Mouse (Mus musculus) spleen, embryonic (tissue): ENCODE measurements around the gene Cks1b.

ENCODE experiments used
- CTCF ChIA-PET: fragments of 350-600 bp; sonication (Branson Sonifier 250); formaldehyde crosslinking; loops from one replicate; lab custom pipeline; 2022; lab: Charles Lee

The Cks1b gene

DNA sequence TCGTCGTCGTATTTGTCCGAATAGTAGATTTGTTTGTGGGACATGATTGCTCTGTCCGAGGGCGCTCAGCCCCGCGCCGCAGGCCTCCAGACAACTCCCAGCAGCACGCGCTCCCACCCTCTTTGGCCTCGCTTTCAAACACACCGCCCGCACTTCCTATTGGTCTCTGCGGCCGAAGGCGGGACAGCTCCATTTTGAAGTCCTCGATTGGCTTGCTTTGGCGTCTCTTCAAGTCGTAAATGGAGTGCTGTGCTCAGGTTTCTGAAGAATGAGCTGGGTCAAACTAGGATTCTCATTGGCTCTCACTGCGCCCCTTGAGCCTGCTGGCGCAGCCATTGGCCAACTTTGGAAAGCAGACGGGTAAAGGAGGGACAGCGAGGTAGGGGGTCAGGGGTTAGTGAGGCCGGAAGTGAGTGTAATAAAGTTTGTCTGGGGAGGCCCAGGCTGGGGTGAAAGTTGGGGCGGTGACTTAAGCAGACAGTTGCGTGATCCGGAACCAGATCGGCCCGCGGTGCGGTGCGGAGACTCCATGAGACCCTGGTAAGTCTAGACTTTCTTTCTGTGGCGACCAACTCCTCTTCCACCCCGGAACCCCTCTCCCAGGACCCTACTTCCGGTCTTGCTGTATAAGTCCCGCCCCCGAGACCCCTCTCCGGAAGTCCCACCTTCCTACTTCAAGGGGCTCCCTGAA, at the start of gene Cks1b, which contains the start of gene Shc1:
Gene Cks1b, minus strand, starts transcription at position 214 of the 691 bp plus-strand sequence.
Gene Shc1, plus strand, starts transcription at position 274 of the 691 bp plus-strand sequence.
- CTCF ChIA-PET = no interaction called here

DNA sequence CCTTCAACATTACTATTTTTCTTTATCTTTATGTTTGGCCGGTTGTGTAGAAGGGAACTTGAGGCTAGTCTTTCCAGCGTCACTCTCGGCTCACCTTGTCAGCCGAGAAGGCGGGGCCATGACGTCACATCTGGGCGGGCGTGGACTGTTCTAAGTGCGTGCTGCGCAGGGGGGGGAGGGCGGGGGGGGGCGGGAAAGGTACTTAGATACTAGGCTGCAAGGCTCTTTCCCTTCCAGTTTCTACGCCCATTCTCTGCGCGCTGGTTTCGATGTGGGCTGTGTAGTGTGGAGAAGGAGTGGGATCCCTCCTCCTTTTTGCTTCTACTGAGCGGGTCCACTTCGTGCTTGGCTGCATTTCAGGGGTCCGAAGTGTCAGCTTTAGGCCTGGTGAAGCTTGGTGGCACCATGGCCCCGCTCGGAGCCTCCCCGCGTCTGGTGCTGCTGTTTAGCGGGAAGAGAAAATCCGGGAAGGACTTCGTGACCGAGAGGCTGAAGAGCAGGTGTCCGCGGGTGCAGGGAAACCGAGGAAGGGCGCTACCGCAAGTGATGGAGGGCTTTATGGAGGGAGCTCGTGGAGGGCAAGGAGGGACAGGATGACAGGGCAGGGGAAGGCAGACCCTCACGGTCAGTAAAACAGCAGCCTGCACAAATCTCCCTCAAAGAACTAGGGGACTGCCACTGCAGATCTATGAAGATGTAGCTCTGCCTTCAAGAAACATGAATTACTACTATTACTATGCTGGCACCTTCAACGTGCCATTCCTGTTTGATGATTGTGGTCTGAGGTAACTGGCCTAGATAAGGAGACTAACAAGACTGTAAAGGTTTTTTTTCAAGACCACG, 41.0 kb upstream of the Cks1b start:
- CTCF ChIA-PET = interaction anchor here (0.5 to 0.8 kb wide), 4 partner anchors 49 to 81 kb away, joined by 3 to 8 read pairs (median 4); no protein-coding TSS in a partner anchor

DNA sequence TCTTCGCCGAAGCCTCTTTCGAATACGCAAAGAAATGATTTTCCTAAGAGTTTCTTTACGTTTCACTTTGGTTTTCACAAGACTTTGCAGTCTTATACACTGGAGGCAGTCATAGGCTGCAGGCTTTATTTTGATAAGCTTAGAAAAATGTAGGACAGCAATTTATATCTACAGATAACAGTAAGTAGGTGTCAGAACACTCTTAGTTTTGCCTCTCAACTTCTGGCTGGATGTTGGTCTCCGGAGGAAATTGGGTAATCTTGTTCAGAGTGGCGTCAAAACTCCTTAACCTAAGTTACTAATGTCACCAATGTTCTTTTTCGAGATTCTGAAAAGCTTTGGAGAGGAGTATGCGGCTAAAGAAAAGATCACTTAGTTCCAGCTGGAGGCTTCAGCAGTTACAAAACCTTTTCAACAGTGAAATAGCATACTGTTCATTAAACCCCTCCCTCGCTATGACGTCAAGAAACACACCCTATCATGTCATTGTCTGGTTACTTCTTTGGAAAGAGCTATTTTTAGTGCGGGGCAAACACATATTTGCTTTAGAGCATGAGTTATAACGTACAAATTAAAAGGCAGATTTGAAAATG, 40.3 kb upstream of the Cks1b start:
- CTCF ChIA-PET = interaction anchor here (0.6 to 0.8 kb wide), 3 partner anchors 49 to 80 kb away, joined by 3 to 8 read pairs (median 4); no protein-coding TSS in a partner anchor

DNA sequence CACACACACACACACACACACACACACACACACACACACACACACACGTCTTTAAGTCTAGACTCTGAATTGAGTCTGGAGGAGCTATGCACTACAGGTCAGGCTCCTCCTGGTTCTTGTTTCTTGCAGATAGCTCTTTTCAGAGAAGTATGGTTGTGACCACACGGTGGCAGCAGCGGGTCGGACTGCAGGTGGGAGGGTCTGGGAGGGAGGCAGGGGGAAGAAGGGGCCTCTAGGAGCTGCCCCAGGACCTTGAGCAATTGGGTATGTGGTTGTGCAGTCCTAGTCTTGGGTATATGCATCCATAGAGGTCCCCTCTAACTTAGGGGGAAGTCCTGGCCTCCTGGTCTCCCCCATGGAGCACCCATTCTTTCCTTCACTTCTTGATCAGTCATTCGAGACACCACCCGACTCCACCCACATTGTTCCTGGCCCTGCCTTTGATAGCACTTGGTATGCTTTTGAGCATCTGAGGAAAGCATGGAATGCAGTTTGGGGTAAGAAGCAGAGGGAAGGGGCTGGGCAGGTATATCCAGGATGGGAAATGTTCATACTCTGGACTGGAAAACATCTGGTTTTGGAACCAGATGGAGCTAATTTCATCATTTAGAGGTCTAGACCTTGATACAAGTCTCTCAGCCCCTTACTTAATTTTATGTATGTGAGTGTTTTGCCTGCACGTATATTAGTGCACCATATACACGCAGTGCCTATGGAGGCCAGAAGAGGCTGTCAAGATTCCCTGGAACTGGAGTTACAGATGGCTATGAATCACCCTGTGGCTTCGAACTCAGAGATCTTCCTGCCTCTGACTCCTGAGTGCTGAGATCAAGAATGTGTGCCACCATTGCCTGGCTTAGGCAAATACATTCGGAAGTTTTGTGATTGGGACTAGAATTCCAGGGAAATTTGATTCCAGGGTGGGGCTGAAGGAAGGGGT, 38.8 kb upstream of the Cks1b start:
- CTCF ChIA-PET = interaction anchor here (0.7 to 1.5 kb wide), 2 partner anchors 24 to 117 kb away, joined by 3 to 5 read pairs; no protein-coding TSS in a partner anchor

DNA sequence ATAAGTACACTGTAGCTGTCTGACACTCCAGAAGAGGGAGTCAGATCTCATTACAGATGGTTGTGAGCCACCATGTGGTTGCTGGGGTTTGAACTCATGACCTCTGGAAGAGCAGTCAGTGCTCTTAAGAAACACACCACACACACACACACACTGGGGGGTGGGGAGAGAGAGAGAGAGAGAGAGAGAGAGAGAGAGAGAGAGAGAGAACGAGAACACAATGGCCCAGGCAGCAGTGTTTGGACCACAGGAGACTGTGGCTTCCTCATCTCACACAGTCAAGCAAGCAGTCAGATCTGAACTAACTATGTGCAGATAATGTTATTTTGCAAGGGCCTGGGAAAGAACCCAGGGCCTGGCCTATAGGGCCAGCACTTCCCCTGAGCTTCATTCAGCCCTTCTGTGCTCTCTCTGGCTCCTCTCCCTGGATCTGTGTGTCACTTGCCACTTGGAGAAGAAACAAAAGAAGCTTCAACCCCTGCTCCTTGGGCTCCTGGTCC, 37.7 kb upstream of the Cks1b start:
- CTCF ChIA-PET = interaction anchor here (0.6 to 1.5 kb wide), 4 partner anchors 11 to 479 kb away, joined by 4 to 10 read pairs (median 5); no protein-coding TSS in a partner anchor

DNA sequence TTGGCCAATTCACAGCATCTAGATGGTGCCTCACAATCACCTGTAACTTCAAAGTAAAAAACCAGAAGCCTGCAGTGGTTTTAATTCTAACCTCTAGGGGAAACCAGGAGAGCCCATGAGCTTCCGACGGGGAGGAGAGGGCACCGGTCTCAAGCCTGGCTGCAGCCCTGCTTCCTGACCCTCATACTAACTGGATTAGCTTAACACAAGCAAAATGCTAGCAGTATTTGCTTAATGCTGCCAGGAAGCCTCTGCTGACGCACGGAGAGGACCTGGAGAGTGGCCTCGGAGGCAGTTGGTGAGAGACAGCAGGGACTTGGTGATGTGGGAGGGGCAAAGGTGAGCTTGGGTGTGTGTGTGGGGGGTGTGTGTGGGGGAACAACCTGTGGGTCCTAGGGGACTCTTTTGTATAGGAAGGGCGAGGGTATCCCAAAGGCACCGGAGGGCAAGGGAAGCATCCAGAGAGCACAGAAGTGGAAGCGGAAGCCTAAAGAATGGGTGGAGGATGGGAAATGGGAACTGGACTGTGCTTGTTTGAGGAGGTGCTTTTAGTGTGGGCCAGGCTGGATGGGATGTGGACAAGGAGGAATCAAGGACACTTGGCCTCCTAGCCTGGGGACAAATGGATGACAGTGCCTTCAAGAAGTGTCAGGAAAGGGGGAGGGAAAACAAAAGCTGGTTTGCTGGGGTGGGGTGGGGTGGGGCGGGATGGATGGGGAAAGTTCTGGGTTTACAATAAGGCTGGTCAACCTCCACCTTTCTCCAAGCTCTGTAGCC, 36.4 kb upstream of the Cks1b start, which contains the start of gene Pmvk:
Gene Pmvk, plus strand, starts transcription at position 141 of the 777 bp plus-strand sequence.
- CTCF ChIA-PET = interaction anchor here (0.6 kb wide), 1 partner anchor 1148 kb away, joined by 6 read pairs; no protein-coding TSS in a partner anchor

DNA sequence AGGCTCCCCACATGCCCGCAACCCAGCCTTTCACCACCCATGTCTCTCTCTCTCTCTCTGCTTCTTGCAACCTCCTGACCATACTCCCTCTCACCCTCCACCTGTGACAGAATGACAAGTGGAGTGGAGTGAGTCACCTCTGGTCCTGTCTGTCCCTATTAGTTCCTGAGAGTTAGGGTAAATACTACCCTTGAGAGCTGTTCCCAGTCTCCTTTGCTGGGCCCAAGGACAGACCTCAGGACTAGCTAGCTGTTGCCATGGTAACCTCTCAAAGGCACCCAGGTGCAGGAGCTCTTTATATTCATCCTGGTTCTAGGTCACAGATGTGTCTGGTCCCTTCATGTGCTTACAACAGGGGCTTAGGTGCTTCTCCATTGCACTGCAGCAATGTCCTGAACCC, 33.7 kb upstream of the Cks1b start:
- CTCF ChIA-PET = interaction anchor here (0.6 to 0.8 kb wide), 3 partner anchors 13 to 62 kb away, joined by 3 to 6 read pairs (median 3); no protein-coding TSS in a partner anchor

DNA sequence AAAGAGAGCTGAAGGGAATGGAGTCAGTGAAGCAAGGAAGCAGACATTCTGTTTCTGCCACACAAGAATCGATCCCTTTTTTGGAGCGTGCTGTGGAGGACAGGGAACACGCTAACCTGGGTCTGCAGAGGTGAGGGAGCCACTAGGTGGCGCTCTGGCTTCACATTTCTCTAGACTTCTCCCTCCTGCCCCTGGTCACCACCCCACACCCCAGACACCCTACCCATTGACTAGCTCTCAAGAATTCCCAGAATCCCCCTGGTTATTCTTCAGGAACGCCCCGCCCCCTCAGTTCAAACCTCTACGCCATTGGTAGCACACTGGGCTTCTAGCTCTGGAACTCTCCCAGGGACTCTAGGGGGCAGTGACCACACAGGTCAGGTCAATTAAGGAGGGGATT, 31.4 kb upstream of the Cks1b start:
- CTCF ChIA-PET = interaction anchor here (0.5 to 1.6 kb wide), 5 partner anchors 9 to 64 kb away, joined by 3 to 6 read pairs (median 4); no protein-coding TSS in a partner anchor

DNA sequence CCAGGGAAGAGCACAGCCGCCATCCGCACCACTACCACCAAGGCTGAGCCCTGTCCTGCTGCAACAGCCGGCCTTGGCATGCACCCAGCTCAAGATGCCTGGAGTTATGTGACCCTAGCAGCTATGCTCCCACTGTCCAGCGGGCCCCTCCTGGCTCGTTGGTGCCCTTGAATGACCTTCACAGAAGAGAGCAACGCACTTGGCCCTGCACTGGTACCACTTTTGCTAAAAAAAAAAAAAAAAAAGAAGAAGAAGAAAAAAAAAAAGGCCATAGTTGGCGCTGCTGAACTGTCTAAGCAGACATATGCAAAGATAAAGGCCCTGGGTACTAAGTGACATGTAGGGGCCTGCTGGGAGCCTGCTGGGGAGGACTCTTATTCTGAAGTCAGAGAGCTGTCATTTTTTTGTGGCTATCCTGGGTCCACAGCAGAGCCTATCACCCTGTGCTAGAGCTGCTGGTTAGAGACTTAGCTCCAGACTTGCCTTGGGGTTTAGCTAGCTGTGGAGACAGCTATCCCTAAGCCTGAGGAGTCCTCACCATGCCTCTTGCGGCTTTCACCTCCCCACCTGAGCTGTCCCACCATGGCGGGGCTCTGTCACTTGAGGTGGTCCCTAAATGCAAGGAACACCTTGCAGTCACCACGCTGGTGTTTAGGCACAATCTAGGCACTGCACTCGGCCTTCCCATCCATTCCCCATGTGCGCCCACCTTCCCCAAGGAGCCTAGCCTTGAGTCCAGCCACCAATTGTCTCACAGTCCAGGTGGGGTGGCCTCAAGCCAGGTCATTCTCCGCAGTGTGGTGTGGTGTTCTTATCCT, 30.7 kb upstream of the Cks1b start:
- CTCF ChIA-PET = interaction anchor here (0.7 to 1.6 kb wide), 5 partner anchors 8 to 36 kb away, joined by 3 to 6 read pairs (median 4); no protein-coding TSS in a partner anchor

DNA sequence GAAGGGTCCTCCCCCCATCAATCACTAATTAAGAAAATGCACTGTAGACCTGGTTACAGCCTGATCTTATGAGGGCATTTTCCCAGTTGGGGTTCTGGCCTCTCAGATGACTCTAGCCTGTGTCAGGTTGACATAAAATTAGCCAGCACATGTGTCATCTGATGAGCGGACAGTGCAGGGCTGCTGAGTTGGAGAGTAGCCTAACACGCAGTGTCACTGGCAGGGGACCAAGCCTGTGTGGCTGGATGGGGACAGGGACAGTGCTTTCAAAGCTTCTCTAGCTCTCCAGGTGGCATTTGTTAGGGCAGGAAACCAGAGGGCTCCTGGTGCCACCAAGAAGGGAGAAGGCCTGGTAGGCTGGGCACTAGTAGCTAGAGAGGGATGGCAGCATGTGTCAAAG, 22.5 kb upstream of the Cks1b start:
- CTCF ChIA-PET = interaction anchor here (1.0 kb wide), 1 partner anchor 9 kb away, joined by 3 read pairs; no protein-coding TSS in a partner anchor

DNA sequence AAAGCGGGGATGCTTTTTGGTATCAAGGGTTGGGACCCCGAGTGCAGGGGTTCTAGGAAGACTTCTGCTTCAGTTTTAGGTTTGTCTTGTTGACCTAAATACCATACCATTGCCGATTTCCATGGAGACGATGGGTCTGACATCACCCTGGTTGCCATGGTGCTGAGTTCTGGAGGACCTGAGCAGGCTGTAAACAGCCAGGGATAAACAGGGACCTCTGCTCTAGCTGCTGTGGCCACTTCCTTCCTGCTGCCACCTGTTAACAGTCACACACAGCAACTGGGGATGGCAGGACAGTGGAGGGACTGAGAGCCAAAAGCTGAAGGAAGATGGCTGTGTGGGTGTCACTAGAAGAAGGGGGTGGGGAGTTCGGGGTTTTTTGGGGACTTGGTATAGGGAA, 19.1 kb upstream of the Cks1b start:
- CTCF ChIA-PET = no interaction called here

DNA sequence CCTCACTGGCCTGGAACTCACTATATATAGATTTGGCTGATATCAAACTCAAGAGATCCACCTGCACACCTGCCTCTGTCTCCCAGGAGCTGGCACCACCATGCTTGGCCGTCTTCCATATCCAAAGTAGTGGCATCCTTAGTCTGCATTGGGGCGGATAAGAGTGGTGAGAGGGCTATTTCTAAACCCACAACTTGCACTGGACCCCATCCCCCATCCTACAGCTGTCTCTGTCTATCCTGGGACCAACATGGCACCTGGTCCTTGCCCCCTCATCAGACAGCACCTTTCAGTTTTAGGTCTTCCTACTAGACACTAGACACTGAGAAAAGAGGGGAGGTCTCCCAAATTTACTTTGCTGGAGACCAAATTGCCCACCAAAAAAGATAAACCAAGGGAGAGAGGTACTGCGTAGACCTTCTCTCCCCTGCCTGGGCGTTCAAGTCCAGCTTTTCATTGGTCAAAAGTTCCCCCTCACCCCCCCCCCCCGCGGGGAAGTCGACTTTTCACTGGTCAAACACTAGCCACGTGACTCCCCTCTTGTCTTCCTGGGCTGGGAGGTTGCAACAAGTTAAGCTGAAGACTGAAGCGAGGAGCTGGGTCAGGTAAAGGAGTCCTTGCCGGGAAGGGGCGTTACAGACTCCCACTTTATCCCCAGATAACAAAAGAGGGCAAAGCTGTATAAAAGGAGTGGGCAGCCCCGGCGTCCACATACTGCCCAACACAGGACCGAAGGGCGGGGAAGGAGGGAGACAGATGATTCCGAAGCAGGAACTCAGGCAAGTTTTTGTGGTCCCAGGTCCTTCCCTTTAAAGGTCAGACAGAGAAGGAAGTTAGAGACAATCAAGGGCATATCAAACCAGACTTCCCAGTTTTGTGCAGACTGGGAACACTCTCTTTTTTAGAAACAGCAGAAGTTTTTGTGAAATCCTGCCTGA, 18.3 kb upstream of the Cks1b start, which contains the start of gene Pbxip1:
Gene Pbxip1, plus strand, starts transcription at position 531 of the 938 bp plus-strand sequence.
- CTCF ChIA-PET = interaction anchor here (0.6 to 0.7 kb wide), 2 partner anchors 43 to 404 kb away, joined by 3 to 5 read pairs; no protein-coding TSS in a partner anchor

DNA sequence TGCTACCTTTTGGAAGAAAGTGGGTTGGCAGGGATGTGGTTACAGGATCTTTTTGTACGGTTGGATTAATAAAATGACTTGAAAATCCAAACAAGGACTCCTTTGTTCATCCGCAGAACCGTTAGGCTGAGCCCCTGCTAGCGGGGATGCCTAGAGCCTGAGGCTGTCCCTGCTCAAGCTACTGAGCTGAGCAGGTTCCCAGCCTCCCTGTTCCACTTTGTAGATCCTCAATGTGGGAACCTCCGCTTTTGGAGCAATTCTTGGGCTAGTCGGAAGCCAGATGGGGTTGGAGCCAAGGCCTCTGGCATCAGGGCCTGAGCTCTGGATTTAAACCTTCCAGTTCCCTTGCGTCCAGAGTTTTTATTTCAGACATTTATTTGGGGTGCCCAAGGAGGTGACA, 16.9 kb upstream of the Cks1b start:
- CTCF ChIA-PET = no interaction called here

DNA sequence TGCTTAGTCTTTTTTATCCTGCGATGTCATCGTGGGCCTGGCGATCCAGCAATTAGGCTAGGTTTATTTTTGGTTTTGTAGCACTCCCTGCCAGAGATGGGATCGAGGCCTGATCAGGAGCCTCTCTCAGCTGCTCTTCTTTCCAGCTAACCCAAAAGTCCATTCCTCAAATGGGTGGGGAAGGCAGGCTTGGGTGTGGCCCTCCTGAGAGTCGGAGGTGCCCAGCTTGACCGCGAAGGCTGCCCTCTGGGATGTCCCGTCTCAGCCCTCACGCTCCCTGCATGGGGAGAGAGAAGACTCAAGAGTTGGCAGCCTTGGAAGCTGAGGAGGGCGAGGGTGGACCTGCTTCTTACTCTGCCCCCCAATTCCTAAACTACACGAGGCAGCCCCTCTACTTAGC, 16.3 kb upstream of the Cks1b start:
- CTCF ChIA-PET = no interaction called here

DNA sequence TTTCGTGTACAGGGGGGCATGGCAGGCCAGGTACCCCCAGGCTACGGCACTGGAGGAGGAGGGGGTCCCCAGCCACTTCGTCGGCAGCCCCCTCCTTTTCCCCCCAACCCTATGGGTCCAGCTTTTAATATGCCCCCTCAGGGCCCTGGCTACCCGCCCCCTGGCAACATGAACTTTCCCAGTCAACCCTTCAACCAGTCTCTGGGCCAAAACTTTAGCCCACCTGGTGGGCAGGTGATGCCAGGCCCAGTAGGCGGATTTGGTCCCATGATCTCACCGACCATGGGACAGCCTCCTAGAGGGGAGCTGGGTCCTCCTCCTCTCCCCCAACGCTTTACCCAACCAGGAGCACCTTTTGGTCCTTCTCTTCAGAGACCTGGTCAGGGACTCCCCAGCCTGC, 14.4 kb upstream of the Cks1b start:
- CTCF ChIA-PET = interaction anchor here (0.6 kb wide), 1 partner anchor 402 kb away, joined by 4 read pairs; no protein-coding TSS in a partner anchor

DNA sequence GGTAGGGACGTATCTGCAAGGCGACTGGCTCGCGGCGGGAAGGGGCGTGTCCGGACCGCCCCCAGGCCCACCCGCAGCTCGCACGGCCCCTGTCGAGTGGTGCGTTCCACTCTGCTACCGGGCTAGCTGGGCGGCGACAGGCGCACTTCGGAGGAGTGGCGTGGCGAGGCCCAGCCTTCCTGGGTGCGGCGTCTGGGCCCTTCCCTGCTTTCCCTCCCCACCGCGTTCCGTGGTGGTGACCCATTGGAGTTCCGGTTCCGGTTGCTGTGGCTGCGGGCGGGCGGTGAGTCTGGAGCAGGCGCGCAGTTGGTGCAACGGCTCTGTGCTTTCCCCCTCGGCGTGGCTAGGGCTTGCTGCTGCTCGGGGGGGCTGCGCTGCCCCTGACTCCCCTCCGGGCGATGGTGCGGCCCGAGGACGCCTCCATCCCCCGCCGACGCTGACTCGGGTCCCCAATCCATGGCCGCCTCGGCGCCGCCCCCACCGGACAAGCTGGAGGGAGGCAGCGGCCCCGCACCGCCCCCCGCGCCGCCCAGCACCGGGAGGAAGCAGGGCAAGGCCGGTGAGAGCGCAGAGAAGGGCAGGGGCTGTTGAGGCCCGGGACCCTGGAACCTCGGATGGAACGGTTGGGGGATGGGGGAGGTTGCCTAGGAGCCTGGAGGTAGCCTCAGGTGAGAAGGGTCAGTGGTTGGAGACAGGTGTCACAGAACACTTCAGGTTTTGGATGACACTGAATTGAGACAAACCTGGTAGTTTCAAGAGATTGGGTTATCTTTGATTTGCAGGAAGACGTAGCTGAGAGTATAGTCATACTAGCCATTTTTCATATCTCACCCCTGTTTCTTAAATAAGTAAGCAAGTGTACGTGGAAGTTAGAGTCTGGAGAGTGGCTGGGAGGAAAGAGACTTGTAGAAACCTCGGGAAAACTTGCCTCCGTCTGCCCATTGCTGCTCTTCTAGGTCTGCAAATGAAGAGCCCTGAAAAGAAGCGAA, 12.3 kb upstream of the Cks1b start, which contains the start of gene Pygo2:
Gene Pygo2, plus strand, starts transcription at position 44 of the 989 bp plus-strand sequence.
- CTCF ChIA-PET = no interaction called here
